Comparison of ENCODE assay signal across 15 mouse cellular contexts in the genomic region with DNA sequence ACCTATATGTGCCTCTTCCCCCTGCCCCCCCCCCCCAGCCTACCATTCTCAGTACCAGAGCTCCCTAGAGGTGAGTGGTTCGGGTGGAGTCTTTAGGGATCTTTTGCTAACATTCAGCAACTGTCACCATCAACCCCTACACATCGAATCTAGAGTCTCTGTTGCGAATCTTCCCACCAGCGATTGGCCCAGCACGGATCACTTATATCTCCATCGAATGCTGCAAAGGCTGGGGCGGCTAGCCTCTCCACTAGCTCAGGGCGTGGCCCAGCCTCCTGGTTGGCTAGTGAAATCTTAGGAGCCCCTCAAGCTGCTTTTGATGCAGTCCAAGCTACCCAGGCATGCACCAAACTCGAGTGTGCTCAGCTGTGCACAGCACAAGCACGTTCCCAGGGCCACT.
DNase-seq lines count a peak whose midpoint lies in the region; ATAC-seq and TF ChIP-seq lines count a peak whose summit lies in the region.
"Had no signal": no experiment of that assay in that cellular context is flagged by ENCODE, and none has a peak within 500 bp of the region (broad histone marks: within the 10 kb centered on the region; RNA-seq: fewer than 3 reads in every experiment).

No protein-coding gene starts in this region.

- ATAC-seq in heart, embryonic 13.5 days (ENCODE audit: extremely low read depth, insufficient number of reproducible peaks, low FRiP score, low TSS enrichment): no peak
- ATAC-seq in heart, embryonic 11.5 days (replicated peaks; ENCODE audit: insufficient number of reproducible peaks, low FRiP score, low TSS enrichment): no peak
- ATAC-seq in lung, embryonic 15.5 days (ENCODE audit: borderline replicate concordance, extremely low read depth, low FRiP score, low TSS enrichment): no peak
- ATAC-seq in lung, postnatal 0 days: no peak
- ATAC-seq in embryonic facial prominence, embryonic 11.5 days (replicated peaks; ENCODE audit: insufficient number of reproducible peaks, low FRiP score, low TSS enrichment, low read depth): no peak
- no peak for ATAC-seq in limb, embryonic 13.5 days (ENCODE audit: low FRiP score, low read depth)
- no peak for ATAC-seq in stomach, postnatal 0 days (ENCODE audit: low FRiP score, low TSS enrichment)

- no peak for DNase-seq in lung, postnatal 0 days (ENCODE audit: low spot score)
- DNase-seq in embryonic facial prominence, embryonic 11.5 days (ENCODE audit: low spot score): peak; percentile 36
- no peak for DNase-seq in thymus, postnatal 4 days
- no peak for DNase-seq in stomach, postnatal 0 days (ENCODE audit: low spot score)
- DNase-seq: adrenal gland, adult 2 months; cerebellum, adult 11-12 months; retina, postnatal 1 day; thymus, adult 18-20 months had no signal

- H3K4me2 ChIP-seq in heart, embryonic 13.5 days: 0 out of 2 replicates have a peak overlapping the region, but pooled peaks have one; percentile 68
- H3K4me2 ChIP-seq in heart, embryonic 11.5 days: no peak overlapping the region
- peak overlapping the region; percentile 58 for H3K4me2 ChIP-seq in lung, embryonic 15.5 days
- no peak overlapping the region for H3K4me2 ChIP-seq in lung, postnatal 0 days (replicated peaks; ENCODE audit: low read depth, low read length)
- H3K4me2 ChIP-seq in embryonic facial prominence, embryonic 11.5 days (ENCODE audit: low read depth, low read length): peak overlapping the region; percentile 49; the same call in 1 of the 2 replicates
- H3K4me2 ChIP-seq in limb, embryonic 13.5 days (replicated peaks): peak overlapping the region; percentile 62; the same call in 1 of the 2 replicates
- H3K4me2 ChIP-seq in stomach, postnatal 0 days (replicated peaks; ENCODE audit: low read depth): no peak overlapping the region
- H3K4me2 ChIP-seq: forebrain, embryonic 12.5 days had no signal

- H3K9ac ChIP-seq in heart, embryonic 13.5 days: no peak overlapping the region
- H3K9ac ChIP-seq in heart, embryonic 11.5 days (ENCODE audit: low read depth, low read length): no peak overlapping the region
- no peak overlapping the region for H3K9ac ChIP-seq in lung, embryonic 15.5 days
- H3K9ac ChIP-seq in lung, postnatal 0 days (replicated peaks; ENCODE audit: low read depth): no peak overlapping the region
- peak overlapping the region; percentile 18; the same call in 1 of the 2 replicates for H3K9ac ChIP-seq in embryonic facial prominence, embryonic 11.5 days (replicated peaks; ENCODE audit: low read length)
- H3K9ac ChIP-seq in limb, embryonic 13.5 days: no peak overlapping the region
- no peak overlapping the region for H3K9ac ChIP-seq in stomach, postnatal 0 days (ENCODE audit: low read length)
- H3K9ac ChIP-seq: forebrain, embryonic 12.5 days had no signal

- no peak for TF ChIP-seq EP300 in lung, postnatal 0 days (IDR thresholded peaks at IDR 0.05)
- no peak for TF ChIP-seq EP300 in stomach, postnatal 0 days (optimal IDR thresholded peaks at IDR 0.05)

- peaks cover 100% of the 10 kb centered on the region for H3K27me3 ChIP-seq in heart, embryonic 13.5 days (replicated peaks)
- peaks cover 89% of the 10 kb centered on the region for H3K27me3 ChIP-seq in heart, embryonic 11.5 days (ENCODE audit: control insufficient read depth, insufficient read depth, low read length)
- peaks cover 81% of the 10 kb centered on the region for H3K27me3 ChIP-seq in lung, embryonic 15.5 days
- H3K27me3 ChIP-seq in lung, postnatal 0 days (replicated peaks; ENCODE audit: insufficient read depth, low read length): peaks cover 65% of the 10 kb centered on the region
- H3K27me3 ChIP-seq in embryonic facial prominence, embryonic 11.5 days (ENCODE audit: control insufficient read depth, insufficient read depth, low read length): peaks cover 56% of the 10 kb centered on the region
- H3K27me3 ChIP-seq in limb, embryonic 13.5 days: peaks cover 90% of the 10 kb centered on the region
- peaks cover 14% of the 10 kb centered on the region; the same call in 1 of the 2 replicates for H3K27me3 ChIP-seq in stomach, postnatal 0 days (ENCODE audit: control insufficient read depth, insufficient read depth, low read length)

- H3K9me3 ChIP-seq in heart, embryonic 13.5 days: no peaks in the 10 kb centered on the region
- no peaks in the 10 kb centered on the region for H3K9me3 ChIP-seq in heart, embryonic 11.5 days (replicated peaks; ENCODE audit: control insufficient read depth, low read length)
- H3K9me3 ChIP-seq in lung, embryonic 15.5 days: no peaks in the 10 kb centered on the region
- H3K9me3 ChIP-seq in lung, postnatal 0 days (ENCODE audit: low read length): no peaks in the 10 kb centered on the region
- H3K9me3 ChIP-seq in embryonic facial prominence, embryonic 11.5 days (replicated peaks; ENCODE audit: control insufficient read depth, low read length): no peaks in the 10 kb centered on the region
- H3K9me3 ChIP-seq in limb, embryonic 13.5 days: no peaks in the 10 kb centered on the region
- H3K9me3 ChIP-seq in stomach, postnatal 0 days (ENCODE audit: control insufficient read depth, low read length): no peaks in the 10 kb centered on the region
- H3K9me3 ChIP-seq: forebrain, embryonic 12.5 days had no signal

- H3K4me1 ChIP-seq in heart, embryonic 13.5 days: peaks cover 50% of the 10 kb centered on the region
- peaks cover 38% of the 10 kb centered on the region for H3K4me1 ChIP-seq in heart, embryonic 11.5 days (ENCODE audit: control insufficient read depth, insufficient read depth, low read length)
- H3K4me1 ChIP-seq in lung, embryonic 15.5 days: peaks cover 44% of the 10 kb centered on the region
- H3K4me1 ChIP-seq in lung, postnatal 0 days (ENCODE audit: insufficient read depth, low read depth, low read length): peaks cover 14% of the 10 kb centered on the region; the same call in 1 of the 2 replicates
- peaks cover 15% of the 10 kb centered on the region for H3K4me1 ChIP-seq in embryonic facial prominence, embryonic 11.5 days (ENCODE audit: control insufficient read depth, insufficient read depth, low read length)
- H3K4me1 ChIP-seq in limb, embryonic 13.5 days: peaks cover 73% of the 10 kb centered on the region
- 0 out of 2 replicates have a peak, but pooled peaks cover 3% of the 10 kb centered on the region for H3K4me1 ChIP-seq in stomach, postnatal 0 days (replicated peaks; ENCODE audit: control insufficient read depth, insufficient read depth)

- H3K27ac ChIP-seq in heart, embryonic 13.5 days (replicated peaks): no peak overlapping the region
- H3K27ac ChIP-seq in heart, embryonic 11.5 days (ENCODE audit: low read depth, low read length): no peak overlapping the region
- H3K27ac ChIP-seq in lung, embryonic 15.5 days: no peak overlapping the region
- no peak overlapping the region for H3K27ac ChIP-seq in lung, postnatal 0 days (ENCODE audit: low read length)
- H3K27ac ChIP-seq in embryonic facial prominence, embryonic 11.5 days (replicated peaks; ENCODE audit: low read depth, low read length): 0 out of 2 replicates have a peak overlapping the region, but pooled peaks have one; percentile 13
- no peak overlapping the region for H3K27ac ChIP-seq in limb, embryonic 13.5 days
- no peak overlapping the region for H3K27ac ChIP-seq in stomach, postnatal 0 days (replicated peaks)
- H3K27ac ChIP-seq: forebrain, embryonic 12.5 days; kidney, postnatal 0 days had no signal

- no peak for TF ChIP-seq CTCF in lung, postnatal 0 days (IDR thresholded peaks at IDR 0.05)
- TF ChIP-seq CTCF in stomach, postnatal 0 days (IDR thresholded peaks at IDR 0.05; ENCODE audit: low read depth): no peak

- 23% methylated on average over 10 of the region's 10 CpGs for WGBS in heart, embryonic 13.5 days
- WGBS in heart, embryonic 11.5 days (ENCODE audit: insufficient replicate concordance): 23% methylated on average over 10 of the region's 10 CpGs
- 21% methylated on average over 10 of the region's 10 CpGs for WGBS in lung, embryonic 15.5 days
- WGBS in lung, postnatal 0 days: 24% methylated on average over 10 of the region's 10 CpGs
- WGBS in embryonic facial prominence, embryonic 11.5 days: 24% methylated on average over 10 of the region's 10 CpGs
- 27% methylated on average over 10 of the region's 10 CpGs for WGBS in limb, embryonic 13.5 days
- WGBS in stomach, postnatal 0 days: 39% methylated on average over 10 of the region's 10 CpGs

- no peak overlapping the region for H3K4me3 ChIP-seq in heart, embryonic 13.5 days
- H3K4me3 ChIP-seq in heart, embryonic 11.5 days (ENCODE audit: low read depth, low read length): no peak overlapping the region
- H3K4me3 ChIP-seq in lung, embryonic 15.5 days: no peak overlapping the region
- no peak overlapping the region for H3K4me3 ChIP-seq in lung, postnatal 0 days (ENCODE audit: low read depth, low read length)
- H3K4me3 ChIP-seq in embryonic facial prominence, embryonic 11.5 days (ENCODE audit: low read depth, low read length): peak overlapping the region; percentile 43
- H3K4me3 ChIP-seq in limb, embryonic 13.5 days: no peak overlapping the region
- H3K4me3 ChIP-seq in stomach, postnatal 0 days (ENCODE audit: low read depth, low read length): no peak overlapping the region

- H3K36me3 ChIP-seq in heart, embryonic 13.5 days: no peaks in the 10 kb centered on the region
- H3K36me3 ChIP-seq in heart, embryonic 11.5 days (ENCODE audit: control insufficient read depth, insufficient read depth, low read length): no peaks in the 10 kb centered on the region
- no peaks in the 10 kb centered on the region for H3K36me3 ChIP-seq in lung, embryonic 15.5 days
- H3K36me3 ChIP-seq in lung, postnatal 0 days (ENCODE audit: insufficient read depth, low read length): no peaks in the 10 kb centered on the region
- H3K36me3 ChIP-seq in embryonic facial prominence, embryonic 11.5 days (replicated peaks; ENCODE audit: control insufficient read depth, insufficient read depth, low read depth, low read length): no peaks in the 10 kb centered on the region
- H3K36me3 ChIP-seq in limb, embryonic 13.5 days: no peaks in the 10 kb centered on the region
- H3K36me3 ChIP-seq in stomach, postnatal 0 days (ENCODE audit: control insufficient read depth, insufficient read depth, low read length): no peaks in the 10 kb centered on the region
- H3K36me3 ChIP-seq: forebrain, embryonic 12.5 days; G1E had no signal

Comparison
In these comparisons a context has a peak if more than half of its experiments do, and no peak if none do; other contexts are left out.
1. H3K4me2 ChIP-seq: peak in heart, embryonic 13.5 days (single experiment), lung, embryonic 15.5 days (single experiment), embryonic facial prominence, embryonic 11.5 days (single experiment) and limb, embryonic 13.5 days (single experiment); none in heart, embryonic 11.5 days (single experiment), lung, postnatal 0 days (single experiment) and stomach, postnatal 0 days (single experiment).